Mouse (Mus musculus): ENCODE results near the gene Hapln3. TPM values are rescaled to one million over a fixed set of nuclear protein-coding genes. Genes with fewer than 3 reads are reported as not detected.
A peak's percentile ranks its signal among the peaks of the same experiment; 100 is the strongest.

Hapln3 gene
- total and polyA plus RNA-seq, 2 experiments from 2014 or later = 2.7 to 3.5 TPM

DNA sequence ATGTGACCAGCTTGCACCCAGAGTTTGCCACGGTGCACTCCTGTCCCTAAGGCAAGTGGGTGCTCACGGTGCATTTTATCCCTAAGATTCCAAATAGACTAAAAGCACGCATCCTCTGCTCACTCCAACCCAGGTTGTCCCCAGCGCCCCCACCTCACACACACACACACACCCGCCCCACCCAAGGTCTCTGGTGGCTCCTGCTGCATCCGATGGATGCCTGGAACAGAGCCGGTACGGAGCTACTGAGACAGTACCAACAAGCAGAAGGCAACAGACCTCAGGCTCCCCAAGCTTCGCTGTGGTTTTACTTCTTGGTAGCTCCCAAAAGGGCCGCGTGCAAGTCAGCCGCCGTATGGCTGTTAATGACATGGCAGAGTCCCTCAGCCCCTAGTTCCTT lies 433 bp downstream of the Hapln3 start:
- ATAC-seq = peak; percentile 51; the same call in 1 of the 2 replicates
- H3K4me1 ChIP-seq (ENCODE audit: insufficient read depth) = no peaks in the 10 kb centered on the region
- peak; percentile 45 for DNase-seq
- no peak overlapping the region for H3K27ac ChIP-seq (ENCODE audit: low read depth, low read length)
- H3K9me3 ChIP-seq (ENCODE audit: low read length) = no peaks in the 10 kb centered on the region
- peak overlapping the region; percentile 19 for H3K4me3 ChIP-seq (ENCODE audit: low read depth, low read length)
- no peaks in the 10 kb centered on the region for H3K36me3 ChIP-seq (ENCODE audit: insufficient read depth)
- 0 out of 2 replicates have a peak overlapping the region, but pooled peaks have one; percentile 15 for H3K9ac ChIP-seq
- H3K27me3 ChIP-seq (ENCODE audit: insufficient read depth, low read length) = no peaks in the 10 kb centered on the region; the same call in 1 of the 2 replicates
- WGBS = 22% methylated on average over 13 of the region's 13 CpGs
- peak overlapping the region; percentile 41 for H3K4me2 ChIP-seq (ENCODE audit: low read depth)
- TF ChIP-seq CTCF (IDR thresholded peaks at IDR 0.05; ENCODE audit: low read depth) = no peak

DNA sequence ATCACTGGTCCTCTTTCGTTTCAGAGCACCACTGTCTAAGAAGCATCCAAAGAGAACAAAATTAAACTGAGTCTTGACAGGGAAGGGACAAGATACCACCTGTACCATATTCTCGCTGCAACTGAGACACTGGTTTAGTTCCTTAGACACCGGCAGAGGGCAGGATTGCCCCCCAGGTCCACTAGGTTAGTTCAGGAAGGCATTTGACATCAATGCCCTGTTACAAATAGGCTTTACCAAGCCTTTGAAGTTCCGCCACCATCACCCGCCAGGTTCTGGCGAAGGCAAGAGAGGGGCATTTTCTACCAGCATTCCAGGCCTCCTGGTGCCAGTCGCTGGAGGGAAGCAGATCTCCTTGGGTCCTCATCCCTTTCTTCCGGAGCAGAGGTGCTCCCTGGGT lies 935 bp downstream of the Hapln3 start:
- no peaks in the 10 kb centered on the region for H3K9me3 ChIP-seq (ENCODE audit: low read length)
- DNase-seq = peak; percentile 32
- H3K27me3 ChIP-seq (ENCODE audit: insufficient read depth, low read length) = no peaks in the 10 kb centered on the region; the same call in 1 of the 2 replicates
- H3K4me1 ChIP-seq (ENCODE audit: insufficient read depth) = no peaks in the 10 kb centered on the region
- peak overlapping the region; percentile 41; the same call in 1 of the 2 replicates for H3K4me2 ChIP-seq (ENCODE audit: low read depth)
- WGBS = 20% methylated on average over 8 of the region's 8 CpGs
- TF ChIP-seq CTCF (IDR thresholded peaks at IDR 0.05; ENCODE audit: low read depth) = peak; percentile 58
- H3K9ac ChIP-seq = no peak overlapping the region
- no peak overlapping the region for H3K4me3 ChIP-seq (ENCODE audit: low read depth, low read length)
- ATAC-seq = no peak
- H3K27ac ChIP-seq (ENCODE audit: low read depth, low read length) = no peak overlapping the region
- H3K36me3 ChIP-seq (ENCODE audit: insufficient read depth) = no peaks in the 10 kb centered on the region

DNA sequence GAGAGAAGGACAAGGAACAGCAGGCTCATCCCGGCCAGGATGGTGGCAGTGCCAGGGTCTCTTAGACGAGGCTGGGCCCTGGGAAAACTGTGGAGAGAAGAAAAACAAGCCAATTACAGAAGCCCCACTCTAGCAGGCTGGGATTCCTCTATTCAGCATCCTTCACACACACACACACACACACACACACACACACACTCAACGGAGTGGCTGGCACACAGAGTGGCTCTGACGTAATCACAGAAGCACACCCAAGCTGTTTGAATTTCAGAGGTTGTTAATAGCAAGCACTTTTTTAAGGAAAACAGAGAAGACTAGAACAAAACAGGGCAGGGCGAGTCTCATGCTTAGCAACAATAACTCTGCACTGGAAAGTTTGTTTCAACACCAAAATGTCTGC lies 7.4 kb downstream of the Hapln3 start:
- Histone ChIP-seq H3K27me3 (ENCODE audit: insufficient read depth, low read length) (no peaks in the 10 kb centered on the region), H3K4me1 (ENCODE audit: insufficient read depth) (no peaks in the 10 kb centered on the region), H3K4me2 (ENCODE audit: low read depth) (no peak overlapping the region), H3K9ac (no peak overlapping the region), H3K36me3 (ENCODE audit: insufficient read depth) (no peaks in the 10 kb centered on the region), H3K27ac (ENCODE audit: low read depth, low read length) (no peak overlapping the region), H3K9me3 (ENCODE audit: low read length) (no peaks in the 10 kb centered on the region), H3K4me3 (ENCODE audit: low read depth, low read length) (no peak overlapping the region)
- no peak for TF ChIP-seq CTCF (IDR thresholded peaks at IDR 0.05; ENCODE audit: low read depth)
- 35% methylated on average over 5 of the region's 5 CpGs for WGBS
- DNase-seq = peak; percentile 74
- ATAC-seq = peak; percentile 83

DNA sequence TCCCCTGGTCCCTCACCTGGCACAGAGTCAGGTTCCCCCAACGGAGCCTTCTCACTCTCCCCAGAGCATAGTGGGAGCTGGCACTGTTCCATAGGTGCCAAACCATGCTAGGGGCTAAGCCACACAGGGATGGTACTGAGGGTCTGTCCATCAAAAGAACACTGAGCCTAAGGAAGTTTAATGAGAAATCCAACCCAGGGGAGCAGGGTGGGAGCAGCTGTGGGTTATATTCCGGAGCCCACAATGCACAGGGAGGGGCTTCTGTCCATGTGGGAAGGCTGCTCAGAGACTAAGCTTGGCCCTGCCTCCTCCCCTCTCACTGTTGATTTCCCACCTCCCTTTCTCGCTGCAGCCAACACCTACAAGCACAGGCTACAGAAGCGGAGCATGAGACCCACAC lies 17.0 kb downstream of the Hapln3 start:
- no peak overlapping the region for H3K4me2 ChIP-seq (ENCODE audit: low read depth)
- no peaks in the 10 kb centered on the region for H3K4me1 ChIP-seq (ENCODE audit: insufficient read depth)
- H3K9ac ChIP-seq = no peak overlapping the region
- H3K36me3 ChIP-seq (ENCODE audit: insufficient read depth) = no peaks in the 10 kb centered on the region
- H3K27ac ChIP-seq (ENCODE audit: low read depth, low read length) = no peak overlapping the region
- no peak overlapping the region for H3K4me3 ChIP-seq (ENCODE audit: low read depth, low read length)
- DNase-seq = no peak
- no peak; the same call in 1 of the 2 replicates for ATAC-seq
- 32% methylated on average over 4 of the region's 4 CpGs for WGBS
- no peaks in the 10 kb centered on the region for H3K9me3 ChIP-seq (ENCODE audit: low read length)
- no peaks in the 10 kb centered on the region for H3K27me3 ChIP-seq (ENCODE audit: insufficient read depth, low read length)
- TF ChIP-seq CTCF (IDR thresholded peaks at IDR 0.05; ENCODE audit: low read depth) = no peak

DNA sequence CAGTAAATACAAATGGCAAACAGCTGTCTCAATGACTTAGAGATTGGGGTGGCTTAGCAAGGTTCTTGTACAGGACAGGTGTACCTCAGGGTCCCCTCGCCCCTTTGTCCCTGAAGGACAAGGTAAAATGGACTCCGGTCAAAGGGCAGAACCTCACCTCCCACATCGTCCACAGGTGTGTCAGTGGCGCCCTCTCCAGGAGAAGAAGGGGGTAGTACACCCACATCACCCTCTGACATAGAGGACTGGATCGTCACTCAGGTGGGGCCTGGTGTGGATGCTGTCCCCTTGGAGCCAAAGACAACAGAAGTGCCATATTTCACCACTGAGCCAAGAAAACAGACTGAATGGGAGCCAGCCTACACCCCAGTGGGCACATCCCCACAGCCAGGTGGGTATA lies 34.3 kb downstream of the Hapln3 start:
- WGBS = 73% methylated on average over 5 of the region's 5 CpGs
- TF ChIP-seq CTCF (IDR thresholded peaks at IDR 0.05; ENCODE audit: low read depth) = no peak
- Histone ChIP-seq H3K4me1 (ENCODE audit: insufficient read depth) (no peaks in the 10 kb centered on the region), H3K9ac (no peak overlapping the region), H3K36me3 (ENCODE audit: insufficient read depth) (no peaks in the 10 kb centered on the region), H3K4me3 (ENCODE audit: low read depth, low read length) (no peak overlapping the region), H3K27ac (ENCODE audit: low read depth, low read length) (no peak overlapping the region), H3K4me2 (ENCODE audit: low read depth) (no peak overlapping the region), H3K27me3 (ENCODE audit: insufficient read depth, low read length) (no peaks in the 10 kb centered on the region), H3K9me3 (ENCODE audit: low read length) (no peaks in the 10 kb centered on the region)
- DNase-seq (no peak), ATAC-seq (no peak)

DNA sequence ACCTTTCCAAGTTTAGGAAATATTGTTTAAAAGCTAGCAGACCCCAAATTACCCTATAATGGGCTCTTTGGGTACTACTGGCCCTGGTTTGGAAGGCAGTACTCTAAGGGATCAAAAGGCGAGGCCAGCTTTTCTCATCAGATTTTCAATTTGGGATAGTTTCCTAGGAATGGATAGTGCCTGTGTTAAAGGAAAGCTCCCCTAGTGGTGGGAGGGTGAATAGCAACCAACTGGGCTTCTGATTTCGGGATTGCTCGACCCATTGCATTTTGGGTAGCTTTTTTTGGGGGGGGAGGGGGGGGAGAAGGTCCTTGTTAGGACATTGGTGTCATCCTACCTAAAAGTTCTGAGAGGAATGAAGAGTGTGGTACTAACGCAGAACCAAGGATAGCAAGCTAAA lies 41.7 kb downstream of the Hapln3 start:
- no peaks in the 10 kb centered on the region for H3K4me1 ChIP-seq (ENCODE audit: insufficient read depth)
- 83% methylated on average over 4 of the region's 4 CpGs for WGBS
- H3K27ac ChIP-seq (ENCODE audit: low read depth, low read length) = no peak overlapping the region
- no peaks in the 10 kb centered on the region for H3K27me3 ChIP-seq (ENCODE audit: insufficient read depth, low read length)
- H3K4me2 ChIP-seq (ENCODE audit: low read depth) = no peak overlapping the region
- H3K36me3 ChIP-seq (ENCODE audit: insufficient read depth) = no peaks in the 10 kb centered on the region
- DNase-seq (no peak), ATAC-seq (no peak)
- H3K4me3 ChIP-seq (ENCODE audit: low read depth, low read length) = no peak overlapping the region
- H3K9ac ChIP-seq = no peak overlapping the region
- H3K9me3 ChIP-seq (ENCODE audit: low read length) = no peaks in the 10 kb centered on the region
- TF ChIP-seq CTCF (IDR thresholded peaks at IDR 0.05; ENCODE audit: low read depth) = peak; percentile 38

DNA sequence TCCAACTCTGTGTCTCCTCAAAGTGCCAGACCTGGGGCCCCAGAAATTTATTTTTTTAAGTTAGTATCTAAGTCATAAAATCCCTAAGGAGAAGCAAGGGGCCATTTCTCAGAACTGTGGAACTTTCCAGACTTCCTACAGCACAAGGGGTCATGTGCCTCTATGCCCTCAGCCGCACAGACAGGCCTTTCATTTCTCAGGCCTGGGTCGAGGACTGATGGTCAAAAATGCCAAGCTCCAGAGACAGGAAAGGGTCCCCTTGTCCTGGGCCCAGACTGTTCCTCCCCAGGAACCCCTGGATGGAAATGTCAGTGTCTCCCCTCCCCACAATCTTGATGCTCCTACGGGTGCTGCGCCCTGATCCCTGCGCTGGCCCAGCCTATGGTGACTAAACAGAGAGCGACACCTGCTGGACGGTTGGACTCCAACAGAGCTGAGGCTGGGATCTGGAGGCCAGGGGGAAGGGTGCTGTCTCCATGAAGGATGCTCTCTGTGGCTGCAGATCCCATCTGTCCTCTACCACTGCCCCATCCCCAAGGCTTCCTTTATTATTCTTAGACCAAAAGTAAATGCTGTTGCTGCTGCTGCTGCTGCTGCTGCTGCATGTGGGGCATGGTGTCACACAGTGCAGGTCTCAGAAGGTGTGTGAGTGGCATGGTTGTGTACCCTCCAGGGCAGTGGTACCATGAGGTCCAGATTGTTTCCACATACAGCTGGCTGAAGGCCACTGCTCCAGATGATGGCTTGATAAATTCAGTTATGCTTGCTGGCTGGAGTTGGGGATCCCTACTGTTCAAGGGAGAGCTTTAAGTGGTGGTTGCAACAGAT lies 50.0 kb downstream of the Hapln3 start:
- H3K4me1 ChIP-seq (ENCODE audit: insufficient read depth) = no peaks in the 10 kb centered on the region
- no peak overlapping the region for H3K4me3 ChIP-seq (ENCODE audit: low read depth, low read length)

More for the DNA sequence above, 50.0 kb downstream of the Hapln3 start:
- ATAC-seq (peak; percentile 91), DNase-seq (peak; percentile 78)
- no peak overlapping the region for H3K9ac ChIP-seq
- no peaks in the 10 kb centered on the region for H3K27me3 ChIP-seq (ENCODE audit: insufficient read depth, low read length)
- H3K4me2 ChIP-seq (ENCODE audit: low read depth) = no peak overlapping the region
- no peak overlapping the region for H3K27ac ChIP-seq (ENCODE audit: low read depth, low read length)
- WGBS = 20% methylated on average over 7 of the region's 7 CpGs
- H3K36me3 ChIP-seq (ENCODE audit: insufficient read depth) = no peaks in the 10 kb centered on the region
- TF ChIP-seq CTCF (IDR thresholded peaks at IDR 0.05; ENCODE audit: low read depth) = peak; percentile 90
- H3K9me3 ChIP-seq (ENCODE audit: low read length) = no peaks in the 10 kb centered on the region
